Mouse (Mus musculus) G1E-ER4 (cell line): ENCODE results near the gene Dnah14. TPM values are rescaled to one million over a fixed set of nuclear protein-coding genes. Genes with fewer than 3 reads are reported as not detected.

Source experiments
- GATA1 ChIP-seq: IDR thresholded peaks from one replicate; pipeline ENCODE4 v1.8.0; 2012; ENCODE audit warnings: low read length, inconsistent platforms
- polyA plus RNA-seq: library from polyadenylated mRNA; stranded (reverse); fragments of >175 nt; gene quantifications from 2 replicates; pipeline ENCODE4 v1.2.3, GENCODE M21; 2012

Dnah14 gene
- polyA plus RNA-seq, 1 experiment, result not detected

- no peak for TF ChIP-seq GATA1
Measured at GRCm38 (mm10) chr1:181560896-181561767, 15.2 kb upstream of the Dnah14 start.

GRCm38 (mm10) chr1:181561768-181562444, 14.5 kb upstream of the Dnah14 start:
- TF ChIP-seq GATA1, result no peak

- TF ChIP-seq GATA1, result no peak
Measured at GRCm38 (mm10) chr1:181569447-181569846, 6.9 kb upstream of the Dnah14 start.

- no peak for TF ChIP-seq GATA1
Measured at GRCm38 (mm10) chr1:181583152-181583551, 6.8 kb downstream of the Dnah14 start.

GRCm38 (mm10) chr1:181589116-181589515, 12.8 kb downstream of the Dnah14 start:
- no peak for TF ChIP-seq GATA1

GRCm38 (mm10) chr1:181599376-181599775, 23.0 kb downstream of the Dnah14 start:
- no peak for TF ChIP-seq GATA1

GRCm38 (mm10) chr1:181611118-181611517, 34.8 kb downstream of the Dnah14 start:
- no peak for TF ChIP-seq GATA1

- no peak for TF ChIP-seq GATA1
Measured at GRCm38 (mm10) chr1:181615866-181616491, 39.6 kb downstream of the Dnah14 start.

- TF ChIP-seq GATA1, result no peak
Measured at GRCm38 (mm10) chr1:181617332-181617731, 41.0 kb downstream of the Dnah14 start.

GRCm38 (mm10) chr1:181623149-181623680, 46.9 kb downstream of the Dnah14 start:
- no peak for TF ChIP-seq GATA1

GRCm38 (mm10) chr1:181624876-181625275, 48.5 kb downstream of the Dnah14 start:
- TF ChIP-seq GATA1, result no peak

GRCm38 (mm10) chr1:181628276-181628675, 51.9 kb downstream of the Dnah14 start:
- no peak for TF ChIP-seq GATA1

- TF ChIP-seq GATA1, result no peak
Measured at GRCm38 (mm10) chr1:181631371-181631770, 55.0 kb downstream of the Dnah14 start.

GRCm38 (mm10) chr1:181637997-181638713, 61.8 kb downstream of the Dnah14 start:
- TF ChIP-seq GATA1, result no peak

- TF ChIP-seq GATA1, result no peak
Measured at GRCm38 (mm10) chr1:181640383-181640782, 64.0 kb downstream of the Dnah14 start.
